ENCODE assay signal across 25 mouse cellular contexts in the genomic region with DNA sequence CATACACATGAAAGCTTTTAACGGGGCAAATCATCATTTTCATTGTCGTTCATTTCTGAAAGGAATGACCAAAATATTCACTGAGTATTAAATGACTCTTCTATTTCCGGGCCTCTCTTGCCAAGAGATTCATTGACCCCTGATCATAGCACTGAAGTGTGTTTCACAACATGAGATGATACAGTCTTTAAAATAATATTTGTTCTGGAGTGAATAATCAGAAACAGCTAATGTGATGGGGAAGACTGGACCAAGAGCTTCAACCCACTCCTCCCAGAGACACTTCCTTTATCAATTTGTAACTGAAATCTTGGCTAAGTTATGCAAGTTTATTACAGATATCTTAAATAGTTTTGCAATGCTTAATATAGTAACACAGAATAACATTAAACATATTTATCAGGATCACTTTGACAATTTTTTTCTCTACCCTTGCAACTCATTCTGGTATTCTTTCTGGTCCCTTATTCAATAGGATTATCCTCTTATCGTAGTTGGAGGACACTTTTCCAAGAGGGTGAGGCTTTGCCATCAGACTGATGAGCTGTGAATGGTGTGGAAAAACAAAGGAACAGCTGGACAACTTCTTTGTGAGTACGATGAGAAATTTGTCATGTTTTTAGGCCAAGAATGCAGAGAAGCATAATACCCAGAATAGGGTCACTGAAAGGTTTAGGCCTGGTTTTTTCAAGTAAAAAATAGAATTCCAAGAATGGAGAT.
"Had no signal": no experiment of that assay in that cellular context is flagged by ENCODE, and none has a peak within 500 bp of the region (broad histone marks: within the 10 kb centered on the region; RNA-seq: fewer than 3 reads in every experiment).

No protein-coding gene starts in this region.

- H3K4me2 ChIP-seq: heart, embryonic 12.5 days; hindbrain, embryonic 12.5 days; hindbrain, embryonic 14.5 days; intestine, embryonic 15.5 days; limb, embryonic 12.5 days had no signal

- H3K9ac ChIP-seq: heart, embryonic 12.5 days; hindbrain, embryonic 12.5 days; hindbrain, embryonic 14.5 days; intestine, embryonic 15.5 days; limb, embryonic 12.5 days had no signal

- DNase-seq: gastrocnemius, adult 2 months; gastrocnemius, postnatal 10 days; gastrocnemius, postnatal 25 days; heart, adult 18-20 months; heart, postnatal 10 days; heart, postnatal 4 days; kidney, adult 18-20 months; kidney, adult 8-10 months; kidney, postnatal 10 days; kidney, postnatal 25 days; kidney, postnatal 4 days had no signal

- H3K27ac ChIP-seq: gastrocnemius, adult 2 months; heart, embryonic 10.5 days; hindbrain, embryonic 10.5 days; hindbrain, embryonic 12.5 days; hindbrain, embryonic 14.5 days; intestine, embryonic 15.5 days; layer of hippocampus, adult 2 months; left cerebral cortex, adult 2 months; limb, embryonic 10.5 days; limb, embryonic 12.5 days had no signal

- H3K36me3 ChIP-seq: heart, embryonic 10.5 days; heart, embryonic 12.5 days; hindbrain, embryonic 10.5 days; hindbrain, embryonic 12.5 days; intestine, embryonic 15.5 days; limb, embryonic 10.5 days; limb, embryonic 12.5 days had no signal

- H3K9me3 ChIP-seq: heart, embryonic 10.5 days; heart, embryonic 12.5 days; hindbrain, embryonic 10.5 days; hindbrain, embryonic 12.5 days; intestine, embryonic 15.5 days; limb, embryonic 10.5 days; limb, embryonic 12.5 days had no signal

- H3K4me3 ChIP-seq: gastrocnemius, adult 2 months; heart, embryonic 10.5 days; heart, embryonic 12.5 days; hindbrain, embryonic 10.5 days; hindbrain, embryonic 12.5 days; intestine, embryonic 15.5 days; layer of hippocampus, adult 2 months; left cerebral cortex, adult 2 months; limb, embryonic 10.5 days; limb, embryonic 12.5 days had no signal

- ATAC-seq: forebrain, embryonic 16.5 days; hindbrain, embryonic 16.5 days; inflammation-experienced regulatory T-cells, adult 6 months; intestine, embryonic 15.5 days; intestine, postnatal 0 days had no signal

- H3K4me1 ChIP-seq: heart, embryonic 10.5 days; heart, embryonic 12.5 days; hindbrain, embryonic 10.5 days; hindbrain, embryonic 12.5 days; intestine, embryonic 15.5 days; limb, embryonic 10.5 days; limb, embryonic 12.5 days had no signal

- H3K27me3 ChIP-seq: heart, embryonic 12.5 days; hindbrain, embryonic 12.5 days; intestine, embryonic 15.5 days; limb, embryonic 12.5 days had no signal
